Mouse (Mus musculus): ENCODE measurements at regions not wholly inside any gene's neighbourhood (a gene's known extent, or its start where the extent isn't known, plus 50 kb on each side); places are given as distances from the start of the nearest gene placed in this dataset.

- no peak for TF ChIP-seq RCOR1 (IDR thresholded peaks at IDR 0.05; ENCODE audit: low read depth, low read length)
- no peak for TF ChIP-seq MAX (IDR thresholded peaks at IDR 0.05; ENCODE audit: low read length)
- TF ChIP-seq GATA1 (IDR thresholded peaks at IDR 0.05; ENCODE audit: low read depth, low read length) = no peak
- TF ChIP-seq CTCF (IDR thresholded peaks at IDR 0.05 in 2 of 3, conservative IDR thresholded peaks at IDR 0.05 in 1 of 3; ENCODE audit: control insufficient read depth in 1 of 3, insufficient read depth in 1 of 3, low read depth in 2 of 3, low read length in 3 of 3, poor library complexity in 1 of 3, severe bottlenecking in 1 of 3) = no peak
- no peak for TF ChIP-seq POLR2A (IDR thresholded peaks at IDR 0.05; ENCODE audit: control insufficient read depth in 1 of 2, insufficient read depth in 1 of 2, low read depth in 1 of 2, low read length in 2 of 2, poor library complexity in 1 of 2)
Measured at GRCm38 (mm10) chr3:151603371-151603770, 146.4 kb downstream of the Ifi44 start.
